Mouse (Mus musculus) thymus, adult 2 months (tissue): Measurements from ENCODE around the gene Mcur1.

Experiments used
- CTCF ChIP-seq: fragments of 200-500 bp; IDR thresholded peaks from 2 replicates; pipeline ENCODE4 v1.5.1; 2012; ENCODE audit warnings: mild to moderate bottlenecking, control low read depth, low read length, moderate library complexity, borderline replicate concordance; ENCODE audit not compliant: control insufficient read depth, poor library complexity, insufficient read depth; ENCODE audit errors: extremely low read depth
- POLR2A ChIP-seq: fragments of 200-500 bp; IDR thresholded peaks from 2 replicates; pipeline ENCODE4 v1.6.1; 2012; ENCODE audit warnings: mild to moderate bottlenecking, low read length, control low read depth, moderate library complexity; ENCODE audit not compliant: control insufficient read depth, poor library complexity, insufficient read depth; ENCODE audit errors: extremely low read depth

GRCm38 (mm10) chr13:43500483-43500850 lies 59.5 kb downstream of the Mcur1 start:
- no peak for TF ChIP-seq CTCF
- TF ChIP-seq POLR2A = no peak
